Mouse (Mus musculus) midbrain, embryonic 14.5 days (tissue): ENCODE data around the gene Npb. TPM values are rescaled to one million over a fixed set of nuclear protein-coding genes. Genes with fewer than 3 reads are reported as not detected.
"Not testable (repeated sequence)": the region's sequence is repeated elsewhere in the genome, so short reads cannot be mapped to it uniquely, and the experiment has no call there.

Source experiments
- ATAC-seq: fragments of 200-750 bp; cut with Nextera tagmentation; 2 replicates; pipeline ENCODE4 v1.8.0; 2017; ENCODE audit warnings: moderate number of reproducible peaks, moderate library complexity; ENCODE audit not compliant: low FRiP score, low TSS enrichment
- DNase-seq: peaks from one replicate; pipeline ENCODE4 v3.0.0-alpha.2; 2015
- H3K27ac ChIP-seq: fragments of 300-500 bp; sonication (generic); replicated peaks from 2 replicates; pipeline ENCODE4 v1.5.1; 2014; ENCODE audit warnings: mild to moderate bottlenecking, low read depth, low read length, moderate library complexity
- H3K27me3 ChIP-seq: fragments of 300-500 bp; sonication (generic); 2 replicates; pipeline ENCODE4 v1.6.1; 2014; ENCODE audit warnings: low read length, control low read depth, mixed read lengths; ENCODE audit not compliant: control insufficient read depth, insufficient read depth
- H3K36me3 ChIP-seq: fragments of 300-500 bp; sonication (generic); 2 replicates; pipeline ENCODE4 v1.6.1; 2014; ENCODE audit warnings: low read length, control low read depth; ENCODE audit not compliant: control insufficient read depth, insufficient read depth
- H3K4me1 ChIP-seq: fragments of 300-500 bp; sonication (generic); 2 replicates; pipeline ENCODE4 v1.6.1; 2014; ENCODE audit warnings: mild to moderate bottlenecking, antibody characterized with exemption, low read length, control low read depth; ENCODE audit not compliant: control insufficient read depth, insufficient read depth
- H3K4me2 ChIP-seq: fragments of 300-500 bp; sonication (generic); 2 replicates; pipeline ENCODE4 v1.6.1; 2014; ENCODE audit warnings: mild to moderate bottlenecking, low read length, moderate library complexity
- H3K4me3 ChIP-seq: fragments of 300-500 bp; sonication (generic); replicated peaks from 2 replicates; pipeline ENCODE4 v1.5.1; 2014; ENCODE audit warnings: low read depth, low read length
- H3K9ac ChIP-seq: fragments of 300-500 bp; sonication (generic); replicated peaks from 2 replicates; pipeline ENCODE4 v1.6.1; 2014; ENCODE audit warnings: mild to moderate bottlenecking, low read length, moderate library complexity
- H3K9me3 ChIP-seq: fragments of 300-500 bp; sonication (generic); 2 replicates; pipeline ENCODE4 v1.6.1; 2016; ENCODE audit warnings: low read length, control low read depth, mixed read lengths; ENCODE audit not compliant: control insufficient read depth
- WGBS: fragments of 180-500 bp; shearing (Covaris S2); extraction: QIAGEN DNeasy Blood & Tissue Kit; methylation state at CpG from one replicate; pipeline ENCODE4 v1.1.7; 2014; 5-methylcytosine and 5-hydroxymethylcytosine counted together
- polyA plus RNA-seq: library from polyadenylated mRNA; unstranded; fragments of >200 nt; fragmentation: Nextera tagmentation; extraction: Ambion mirVana; gene quantifications from 2 replicates; pipeline ENCODE4 v1.2.1, GENCODE M21; 2014

The Npb gene
- polyA plus RNA-seq, 1 experiment from 2014 or later, result 0.82 TPM

DNA sequence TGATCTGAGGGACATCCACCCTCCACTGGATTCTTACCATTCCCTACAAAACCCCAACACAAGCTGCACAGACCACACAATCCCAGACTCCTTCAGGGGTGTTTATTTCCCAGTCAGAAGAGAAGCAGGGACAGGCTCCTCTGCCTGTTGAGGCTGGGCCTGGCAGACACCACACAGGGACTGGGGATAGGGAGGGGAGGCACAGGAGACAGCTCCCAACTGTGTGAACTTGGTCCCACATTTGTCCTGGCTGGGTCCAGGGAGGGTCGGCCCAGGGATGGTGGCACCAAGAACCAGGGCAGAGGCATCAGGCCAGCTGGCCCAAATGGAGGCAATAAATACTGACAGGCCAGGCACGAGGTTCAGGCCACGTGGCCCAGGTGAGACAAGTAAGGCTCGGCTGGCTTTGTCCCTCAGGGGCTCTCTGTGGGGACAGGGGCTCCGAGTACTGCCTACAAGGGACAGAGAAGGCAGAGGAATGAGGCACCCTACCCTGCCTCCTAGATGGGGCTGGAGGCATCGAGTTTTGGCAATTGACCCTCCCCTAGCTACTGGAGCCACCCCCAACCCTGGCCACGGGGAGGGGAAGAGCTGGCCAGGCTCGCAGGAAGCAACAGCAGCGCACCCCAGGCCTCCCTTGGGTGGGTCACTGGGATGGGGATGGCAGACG lies 30.1 kb upstream of the Npb start:
- no peak overlapping the region for H3K4me3 ChIP-seq
- H3K4me1 ChIP-seq, result peaks cover 21% of the 10 kb centered on the region
- no peak overlapping the region for H3K9ac ChIP-seq
- no peak overlapping the region for H3K4me2 ChIP-seq
- 88% methylated on average over 10 of the region's 10 CpGs for WGBS
- no peak for ATAC-seq
- H3K27me3 ChIP-seq, result no peaks in the 10 kb centered on the region
- no peak overlapping the region for H3K27ac ChIP-seq
- H3K9me3 ChIP-seq, result no peaks in the 10 kb centered on the region
- peaks cover 27% of the 10 kb centered on the region for H3K36me3 ChIP-seq
- DNase-seq, result no peak

DNA sequence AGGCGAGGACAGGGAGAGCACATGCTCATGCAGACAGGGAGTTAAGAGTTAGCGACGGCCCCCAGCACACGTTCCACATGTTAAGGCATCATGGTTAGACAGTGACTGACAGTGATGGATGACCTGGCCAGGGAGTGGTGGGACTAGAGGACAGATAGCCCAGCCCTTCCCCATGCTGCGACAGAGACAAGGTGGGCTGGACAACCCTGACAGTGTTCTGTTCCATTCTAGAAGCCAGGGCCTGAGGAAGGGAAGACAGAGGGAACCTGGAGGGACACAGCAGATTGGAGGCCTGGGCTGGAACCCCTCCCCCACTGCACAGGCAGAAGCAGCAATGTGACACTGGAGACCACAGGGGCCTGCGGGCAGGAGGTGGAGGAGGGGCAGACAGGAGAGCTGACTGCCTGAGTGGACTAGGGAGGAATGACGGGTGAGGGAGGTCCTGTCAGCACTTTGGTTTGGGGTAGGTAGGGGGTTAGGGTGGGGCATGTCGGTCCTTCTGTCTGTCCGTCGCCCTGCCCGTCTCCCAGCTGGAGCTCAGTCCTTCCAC lies 29.5 kb upstream of the Npb start:
- Histone ChIP-seq H3K36me3 (peaks cover 27% of the 10 kb centered on the region), H3K4me1 (peaks cover 21% of the 10 kb centered on the region), H3K4me3 (no peak overlapping the region), H3K27ac (no peak overlapping the region), H3K9ac (no peak overlapping the region), H3K4me2 (no peak overlapping the region), H3K27me3 (no peaks in the 10 kb centered on the region), H3K9me3 (no peaks in the 10 kb centered on the region)
- DNase-seq (no peak), ATAC-seq (no peak)
- 90% methylated on average over 11 of the region's 11 CpGs for WGBS

DNA sequence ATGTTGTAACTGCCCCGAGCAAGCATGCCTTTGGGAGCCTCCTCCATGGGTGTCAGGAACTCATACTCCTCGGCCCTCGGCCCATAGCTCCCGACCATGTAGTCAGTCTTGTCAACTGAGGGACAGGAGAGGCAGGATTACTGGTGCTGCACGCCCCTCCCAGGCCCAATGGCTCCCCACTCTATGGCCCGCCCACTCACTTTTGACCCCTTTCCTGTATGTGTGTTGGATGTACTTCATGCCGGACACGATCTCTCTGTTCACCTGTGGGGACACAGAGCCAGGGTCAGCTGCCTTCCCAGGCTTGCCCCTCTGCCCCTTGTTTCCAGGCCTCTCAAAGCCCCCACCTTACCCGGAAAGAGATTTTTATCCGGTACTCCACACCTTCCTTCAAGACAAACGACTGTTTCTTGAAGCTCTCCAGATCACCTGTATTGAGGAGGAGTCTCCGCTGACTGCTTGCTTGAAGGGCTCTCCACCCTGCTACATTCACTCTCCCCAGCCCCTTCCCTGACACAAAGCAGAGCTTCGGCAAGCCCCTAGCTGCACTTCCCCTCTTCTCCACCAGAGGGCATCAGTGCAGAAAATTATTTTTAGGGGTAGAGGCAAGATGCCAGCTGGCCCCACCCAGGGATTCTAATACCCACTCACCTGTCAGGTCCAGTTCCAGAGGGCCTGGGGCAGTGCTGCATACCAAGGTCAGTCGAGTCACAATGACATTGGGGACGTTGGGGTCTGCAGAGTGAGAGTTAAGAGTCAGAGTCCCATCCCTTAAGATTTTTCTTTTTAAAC lies 28.8 kb upstream of the Npb start:
- DNase-seq (peak; percentile 87), ATAC-seq (no peak)
- Histone ChIP-seq H3K27ac (peak overlapping the region; percentile 97; the same call in 1 of the 2 replicates), H3K9me3 (no peaks in the 10 kb centered on the region), H3K4me1 (peaks cover 21% of the 10 kb centered on the region), H3K36me3 (peaks cover 27% of the 10 kb centered on the region), H3K4me3 (peak overlapping the region; percentile 79), H3K9ac (peak overlapping the region; percentile 94), H3K27me3 (no peaks in the 10 kb centered on the region), H3K4me2 (peak overlapping the region; percentile 91)
- 65% methylated on average over 15 of the region's 15 CpGs for WGBS

DNA sequence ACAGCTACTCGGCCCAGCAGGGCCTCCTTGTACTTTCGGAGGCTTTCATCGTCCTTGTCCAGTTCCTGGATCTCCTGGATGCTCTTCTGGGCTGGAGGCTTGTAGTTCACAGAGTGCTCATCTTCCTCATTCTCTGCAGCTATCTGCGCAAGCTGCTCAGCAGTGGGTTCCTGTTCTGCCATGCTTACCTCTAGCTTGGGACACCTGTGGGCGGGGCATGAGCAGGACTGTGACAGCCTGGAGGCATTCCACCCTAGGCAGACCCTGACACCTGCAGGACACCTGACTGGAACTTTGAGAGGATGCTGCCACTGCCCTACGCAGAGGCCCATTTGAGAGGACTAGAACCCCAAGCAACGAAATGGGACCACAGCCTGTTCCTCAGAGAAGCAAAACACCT lies 28.1 kb upstream of the Npb start:
- no peaks in the 10 kb centered on the region for H3K9me3 ChIP-seq
- 67% methylated on average over 7 of the region's 7 CpGs for WGBS
- peaks cover 30% of the 10 kb centered on the region for H3K36me3 ChIP-seq
- DNase-seq (no peak), ATAC-seq (no peak)
- no peaks in the 10 kb centered on the region for H3K27me3 ChIP-seq
- H3K4me1 ChIP-seq, result peaks cover 21% of the 10 kb centered on the region
- peak overlapping the region; percentile 94 for H3K9ac ChIP-seq
- H3K4me3 ChIP-seq, result peak overlapping the region; percentile 79
- H3K27ac ChIP-seq, result peak overlapping the region; percentile 97
- peak overlapping the region; percentile 91 for H3K4me2 ChIP-seq

DNA sequence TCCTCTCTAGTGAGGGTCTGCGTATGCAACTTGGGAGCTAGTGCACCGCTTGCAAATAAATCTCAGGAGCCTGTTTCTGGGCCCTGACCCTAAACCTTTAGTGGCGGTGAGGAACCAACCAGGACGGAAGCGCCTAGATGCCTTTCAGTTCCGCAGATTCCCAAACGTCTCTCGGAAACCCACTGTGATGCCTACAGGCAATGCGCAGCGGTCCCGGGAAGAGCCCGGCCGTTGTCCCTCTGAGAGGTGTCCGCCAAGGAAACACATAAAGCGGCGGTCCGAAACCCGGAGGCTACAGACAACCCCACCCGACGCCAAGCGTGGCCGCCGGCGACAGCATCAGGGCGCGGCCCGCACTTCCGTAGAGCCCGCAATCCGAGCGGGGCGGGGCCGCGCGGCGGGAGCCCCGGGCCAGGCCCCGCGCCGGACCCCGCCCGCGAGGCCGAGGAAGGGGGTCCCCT lies 27.4 kb upstream of the Npb start:
- ATAC-seq, result peak; percentile 24; the same call in 1 of the 2 replicates
- peak overlapping the region; percentile 97 for H3K27ac ChIP-seq

DNA sequence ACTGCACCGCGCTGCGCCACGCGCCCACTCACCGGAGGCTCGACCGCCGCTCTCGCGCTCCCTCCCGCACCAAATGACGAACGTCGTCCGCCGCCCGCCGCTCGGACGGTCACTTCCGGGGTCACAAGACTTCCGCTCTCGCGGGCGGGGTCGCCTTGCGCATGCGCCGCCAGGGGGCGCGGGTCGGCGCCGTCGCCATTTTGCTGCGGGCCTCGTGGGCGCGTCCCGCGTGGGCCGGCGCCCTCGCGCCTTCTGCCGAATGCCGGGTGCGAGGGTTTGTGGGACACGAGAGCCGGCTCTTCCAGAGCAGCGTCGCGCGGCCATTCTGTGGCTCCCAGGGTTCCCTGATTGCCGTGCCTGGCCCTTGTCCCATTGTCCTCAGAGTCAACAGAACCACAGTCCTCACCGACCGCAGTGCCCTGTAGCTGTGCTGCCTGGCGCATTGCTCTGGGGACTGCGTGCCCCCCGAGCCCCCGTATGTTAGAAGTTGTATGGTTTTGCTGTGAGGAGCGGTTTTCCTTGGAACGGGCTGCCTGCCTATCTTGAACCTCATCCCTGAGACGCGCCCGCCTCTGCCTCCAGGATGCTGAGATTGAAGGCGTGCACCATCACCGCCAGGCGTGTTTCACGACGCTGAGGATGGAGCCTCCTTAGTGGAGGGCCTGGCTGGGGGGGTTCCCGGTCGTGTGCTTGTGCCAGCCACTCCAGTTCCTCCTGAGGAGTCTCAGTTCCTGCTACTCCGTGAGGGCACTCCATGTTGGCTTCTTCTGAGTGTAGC lies 26.6 kb upstream of the Npb start, which contains the start of gene Arhgdia:
Arhgdia (minus strand) TSS at position 135 of the 778 bp plus-strand sequence.
- H3K9me3 ChIP-seq, result no peaks in the 10 kb centered on the region
- WGBS, result 5% methylated on average over 58 of the region's 75 CpGs
- H3K4me3 ChIP-seq, result peak within 1 kb of the TSS; percentile 79
- no peaks in the 10 kb centered on the region for H3K27me3 ChIP-seq
- H3K4me1 ChIP-seq, result peaks cover 21% of the 10 kb centered on the region
- peak; percentile 96 for DNase-seq
- ATAC-seq, result peak; percentile 80
- H3K9ac ChIP-seq, result peak within 1 kb of the TSS; percentile 94
- peaks cover 45% of the 10 kb centered on the region for H3K36me3 ChIP-seq
- peak within 1 kb of the TSS; percentile 97 for H3K27ac ChIP-seq
- peak within 1 kb of the TSS; percentile 91 for H3K4me2 ChIP-seq

More for the DNA sequence above, 27.4 kb upstream of the Npb start:
- peak overlapping the region; percentile 91 for H3K4me2 ChIP-seq
- no peaks in the 10 kb centered on the region for H3K9me3 ChIP-seq
- WGBS, result under 1% methylated on average over 41 of the region's 44 CpGs
- no peaks in the 10 kb centered on the region for H3K27me3 ChIP-seq
- peak overlapping the region; percentile 79 for H3K4me3 ChIP-seq
- H3K4me1 ChIP-seq, result peaks cover 21% of the 10 kb centered on the region
- H3K36me3 ChIP-seq, result peaks cover 38% of the 10 kb centered on the region
- peak; percentile 70 for DNase-seq
- H3K9ac ChIP-seq, result peak overlapping the region; percentile 94

DNA sequence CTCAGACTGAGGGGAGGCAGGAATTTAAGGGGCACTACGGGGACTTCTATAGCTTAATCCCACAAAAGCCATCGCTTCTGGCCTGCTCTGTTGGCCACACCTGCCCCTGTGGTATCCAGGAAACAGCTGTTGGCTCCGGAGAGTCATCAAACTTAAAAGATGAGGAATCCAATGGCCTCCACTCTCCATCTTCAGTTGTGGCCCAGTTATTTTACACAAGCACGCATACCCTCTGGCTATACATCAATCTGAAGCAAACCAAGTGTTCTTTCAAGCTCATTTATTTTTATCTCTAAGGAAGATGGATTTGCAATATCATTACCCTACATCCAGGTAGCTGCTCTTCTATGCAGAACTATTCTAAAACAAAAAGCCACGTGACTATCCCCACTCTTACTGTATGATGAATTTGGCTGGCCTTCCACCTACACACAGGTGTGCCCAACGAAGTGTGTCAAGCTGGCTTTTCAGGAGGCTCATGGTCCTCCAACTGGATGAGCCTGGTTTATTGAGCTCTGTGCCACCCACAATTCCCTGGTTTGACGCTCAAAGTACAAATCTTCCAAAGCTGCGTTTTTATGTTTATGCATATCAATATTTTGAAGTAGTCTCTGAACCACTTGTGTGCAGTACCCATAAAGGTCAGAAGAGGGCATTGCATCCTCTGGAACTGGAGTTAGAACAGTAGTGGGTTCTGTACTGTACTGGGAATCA lies 25.9 kb upstream of the Npb start:
- 67% methylated on average over 8 of the region's 8 CpGs for WGBS
- Histone ChIP-seq H3K27me3 (no peaks in the 10 kb centered on the region), H3K4me1 (peaks cover 21% of the 10 kb centered on the region), H3K9ac (peak overlapping the region; percentile 94), H3K27ac (peak overlapping the region; percentile 97), H3K9me3 (no peaks in the 10 kb centered on the region), H3K36me3 (peaks cover 53% of the 10 kb centered on the region), H3K4me2 (peak overlapping the region; percentile 91), H3K4me3 (peak overlapping the region; percentile 79)
- ATAC-seq (no peak), DNase-seq (peak; percentile 50)

DNA sequence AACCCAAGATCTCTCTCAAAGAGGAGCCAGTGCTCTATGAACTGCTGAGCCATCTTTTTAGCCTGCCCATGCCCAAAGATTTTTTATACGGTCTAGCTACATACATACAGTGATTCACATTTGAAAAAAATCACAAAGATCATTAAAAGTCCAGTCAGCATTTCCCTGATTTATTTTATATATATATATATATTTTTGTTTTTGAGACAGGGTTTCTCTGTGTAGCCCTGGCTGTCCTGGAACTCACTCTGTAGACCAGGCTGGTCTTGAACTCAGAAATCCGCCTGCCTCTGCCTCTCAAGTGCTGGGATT lies 25.3 kb upstream of the Npb start:
- Histone ChIP-seq H3K4me1 (peaks cover 21% of the 10 kb centered on the region), H3K36me3 (peaks cover 53% of the 10 kb centered on the region)
- not testable (repeated sequence) for H3K9me3 ChIP-seq, H3K4me2 ChIP-seq, H3K27me3 ChIP-seq, H3K4me3 ChIP-seq, DNase-seq, ATAC-seq, H3K27ac ChIP-seq, H3K9ac ChIP-seq
- 86% methylated on average over 2 of the region's 2 CpGs for WGBS
